In genomic region chr4:126782512-126782911, GRCm38 (mm10) we compare ENCODE assay signal across 26 mouse cellular contexts. TPM values are rescaled to one million over a fixed set of nuclear protein-coding genes. Genes with fewer than 3 reads are reported as not detected.
DNase-seq lines count a peak whose midpoint lies in the region; ATAC-seq and TF ChIP-seq lines count a peak whose summit lies in the region.
"Had no signal": no experiment of that assay in that cellular context is flagged by ENCODE, and none has a peak within 500 bp of the region (broad histone marks: within the 10 kb centered on the region; RNA-seq: fewer than 3 reads in every experiment).

No protein-coding gene starts in this region.

- H3K4me1 ChIP-seq in embryonic fibroblast, embryonic 13.5 days (ENCODE audit: control insufficient read depth, insufficient read depth, low read length): no peaks in the 10 kb centered on the region
- peaks cover 41% of the 10 kb centered on the region for H3K4me1 ChIP-seq in forebrain, embryonic 14.5 days (ENCODE audit: control insufficient read depth, insufficient read depth, low read length)
- H3K4me1 ChIP-seq in olfactory bulb, adult 2 months (ENCODE audit: control insufficient read depth, insufficient read depth, low read length): peaks cover 24% of the 10 kb centered on the region
- peaks cover 23% of the 10 kb centered on the region for H3K4me1 ChIP-seq in hindbrain, embryonic 16.5 days (ENCODE audit: control insufficient read depth, insufficient read depth, low read depth, low read length)

- no peaks in the 10 kb centered on the region for H3K9me3 ChIP-seq in forebrain, embryonic 14.5 days (replicated peaks; ENCODE audit: control insufficient read depth, low read length)
- H3K9me3 ChIP-seq in hindbrain, embryonic 16.5 days (ENCODE audit: control insufficient read depth, low read length): no peaks in the 10 kb centered on the region
- H3K9me3 ChIP-seq: embryonic facial prominence, embryonic 12.5 days; hindbrain, embryonic 13.5 days; midbrain, embryonic 12.5 days; neural tube, embryonic 12.5 days had no signal

- no peak for TF ChIP-seq POLR2A in embryonic fibroblast, embryonic 13.5 days (IDR thresholded peaks at IDR 0.05; ENCODE audit: low read depth, low read length)
- TF ChIP-seq POLR2A in olfactory bulb, adult 2 months (IDR thresholded peaks at IDR 0.05; ENCODE audit: insufficient read depth, low read depth, low read length): no peak

- no peaks in the 10 kb centered on the region for H3K27me3 ChIP-seq in forebrain, embryonic 14.5 days (replicated peaks; ENCODE audit: control insufficient read depth, insufficient read depth, low read length)
- H3K27me3 ChIP-seq in hindbrain, embryonic 16.5 days (replicated peaks; ENCODE audit: control insufficient read depth, insufficient read depth, low read length): no peaks in the 10 kb centered on the region
- H3K27me3 ChIP-seq: embryonic facial prominence, embryonic 12.5 days; hindbrain, embryonic 13.5 days; midbrain, embryonic 12.5 days; neural tube, embryonic 12.5 days had no signal

- peak; percentile 31 to 52 for DNase-seq in left cerebral cortex, postnatal 10 days (ENCODE audit: extremely low spot score in 1 of 2, low spot score in 2 of 2)
- DNase-seq in left cerebral cortex, adult 11 months (ENCODE audit: low spot score): no peak
- no peak for DNase-seq in forebrain, embryonic 14.5 days (ENCODE audit: low spot score)
- DNase-seq in urinary bladder, postnatal 14 days (ENCODE audit: low spot score): no peak
- DNase-seq: heart, postnatal 14 days; liver, postnatal 0 days; lung, postnatal 10 days; thymus, postnatal 14 days had no signal

- H3K9ac ChIP-seq in forebrain, embryonic 14.5 days (ENCODE audit: low read length): no peak overlapping the region
- no peak overlapping the region for H3K9ac ChIP-seq in hindbrain, embryonic 16.5 days (ENCODE audit: low read depth, low read length)
- H3K9ac ChIP-seq: embryonic facial prominence, embryonic 12.5 days; hindbrain, embryonic 13.5 days; liver, postnatal 0 days; midbrain, embryonic 12.5 days; neural tube, embryonic 12.5 days had no signal

- H3K36me3 ChIP-seq in forebrain, embryonic 14.5 days (ENCODE audit: control insufficient read depth, insufficient read depth, low read length): no peaks in the 10 kb centered on the region
- no peaks in the 10 kb centered on the region for H3K36me3 ChIP-seq in hindbrain, embryonic 16.5 days (ENCODE audit: control insufficient read depth, insufficient read depth, low read length)
- H3K36me3 ChIP-seq: embryonic facial prominence, embryonic 12.5 days; hindbrain, embryonic 13.5 days; midbrain, embryonic 12.5 days; neural tube, embryonic 12.5 days had no signal

- no peak overlapping the region for H3K4me3 ChIP-seq in embryonic fibroblast, embryonic 13.5 days (ENCODE audit: insufficient read depth, low read length)
- H3K4me3 ChIP-seq in forebrain, embryonic 14.5 days (ENCODE audit: low read depth, low read length): no peak overlapping the region
- no peak overlapping the region for H3K4me3 ChIP-seq in olfactory bulb, adult 2 months (ENCODE audit: insufficient read depth, low read depth, low read length)
- H3K4me3 ChIP-seq in hindbrain, embryonic 16.5 days (ENCODE audit: low read length): no peak overlapping the region
- H3K4me3 ChIP-seq: embryonic facial prominence, embryonic 12.5 days; hindbrain, embryonic 13.5 days; midbrain, embryonic 12.5 days; neural tube, embryonic 12.5 days had no signal

- WGBS in forebrain, embryonic 14.5 days: 67% methylated on average over 8 of the region's 8 CpGs
- 69% methylated on average over 8 of the region's 8 CpGs for WGBS in olfactory bulb, adult 2 months
- WGBS in hindbrain, embryonic 16.5 days: 87% methylated on average over 8 of the region's 8 CpGs

- H3K27ac ChIP-seq in embryonic fibroblast, embryonic 13.5 days (ENCODE audit: insufficient read depth, low read length): peak overlapping the region; percentile 5; the same call in 1 of the 2 replicates
- H3K27ac ChIP-seq in forebrain, embryonic 14.5 days (ENCODE audit: low read depth, low read length): 0 out of 2 replicates have a peak overlapping the region, but pooled peaks have one; percentile 44
- peak overlapping the region; percentile 60; the same call in 1 of the 2 replicates for H3K27ac ChIP-seq in olfactory bulb, adult 2 months (ENCODE audit: insufficient read depth, low read depth, low read length)
- H3K27ac ChIP-seq in hindbrain, embryonic 16.5 days (ENCODE audit: low read depth, low read length): no peak overlapping the region
- H3K27ac ChIP-seq: embryonic facial prominence, embryonic 12.5 days; hindbrain, embryonic 13.5 days; kidney, postnatal 0 days; midbrain, embryonic 12.5 days; neural tube, embryonic 12.5 days had no signal

- no peak for TF ChIP-seq CTCF in embryonic fibroblast, embryonic 13.5 days (IDR thresholded peaks at IDR 0.05; ENCODE audit: borderline replicate concordance, insufficient read depth, low read length)
- no peak for TF ChIP-seq CTCF in olfactory bulb, adult 2 months (IDR thresholded peaks at IDR 0.05; ENCODE audit: insufficient read depth, low read depth, low read length)

- intact Hi-C loops in left cerebral cortex, postnatal 10 days (cut with DNase I): no loop called here

- no peak for ATAC-seq in forebrain, embryonic 14.5 days
- no peak for ATAC-seq in hindbrain, embryonic 16.5 days
- ATAC-seq: intestine, embryonic 16.5 days; liver, postnatal 0 days had no signal

- H3K4me2 ChIP-seq in forebrain, embryonic 14.5 days (ENCODE audit: low read length): no peak overlapping the region
- H3K4me2 ChIP-seq in hindbrain, embryonic 16.5 days (ENCODE audit: low read length): no peak overlapping the region
- H3K4me2 ChIP-seq: embryonic facial prominence, embryonic 12.5 days; heart, embryonic 11.5 days; hindbrain, embryonic 13.5 days; midbrain, embryonic 12.5 days; neural tube, embryonic 12.5 days had no signal

RNA-seq across cellular contexts. Expression of gene AU040320, which starts 29.2 kb away (rescaled TPM):
- total RNA-seq in left cerebral cortex, postnatal 10 days (2021): 10 to 100 TPM; 54.6 to 57.3 TPM
- 21.6 and 30.6 TPM in 2 replicates for polyA plus RNA-seq in embryonic fibroblast, embryonic 13.5 days (2011; ENCODE audit: insufficient read length, low read depth, missing spikeins)
- polyA plus RNA-seq in forebrain, embryonic 14.5 days (2014; fragmentation: Nextera tagmentation; extraction: Ambion mirVana): 28.2 and 35.4 TPM in 2 replicates
- polyA plus RNA-seq in olfactory bulb, adult 2 months (2012; ENCODE audit: insufficient read depth, insufficient read length, low replicate concordance, missing spikeins): not detected in 2 replicates
- polyA plus RNA-seq in hindbrain, embryonic 16.5 days (2015; fragmentation: Nextera tagmentation; extraction: Ambion mirVana): 35.0 and 39.4 TPM in 2 replicates

RNA-seq across cellular contexts. Expression of gene Ncdn, which starts 29.3 kb away (rescaled TPM):
- total RNA-seq in left cerebral cortex, postnatal 10 days (2021): 100 to 1,000 TPM; 694 to 719 TPM
- polyA plus RNA-seq in embryonic fibroblast, embryonic 13.5 days (2011; ENCODE audit: insufficient read length, low read depth, missing spikeins): 16.7 and 18.3 TPM in 2 replicates
- polyA plus RNA-seq in forebrain, embryonic 14.5 days (2014; fragmentation: Nextera tagmentation; extraction: Ambion mirVana): 47.8 and 79.3 TPM in 2 replicates
- polyA plus RNA-seq in olfactory bulb, adult 2 months (2012; ENCODE audit: insufficient read depth, insufficient read length, low replicate concordance, missing spikeins): 194 and 284 TPM in 2 replicates
- polyA plus RNA-seq in hindbrain, embryonic 16.5 days (2015; fragmentation: Nextera tagmentation; extraction: Ambion mirVana): 159 and 170 TPM in 2 replicates

RNA-seq across cellular contexts. Expression of gene Tfap2e, which starts 46.5 kb away (rescaled TPM):
- not detected for total RNA-seq in left cerebral cortex, postnatal 10 days (2021)
- polyA plus RNA-seq in embryonic fibroblast, embryonic 13.5 days (2011; ENCODE audit: insufficient read length, low read depth, missing spikeins): not detected in 2 replicates
- polyA plus RNA-seq in forebrain, embryonic 14.5 days (2014; fragmentation: Nextera tagmentation; extraction: Ambion mirVana): 0.69 and 1.0 TPM in 2 replicates
- polyA plus RNA-seq in olfactory bulb, adult 2 months (2012; ENCODE audit: insufficient read depth, insufficient read length, low replicate concordance, missing spikeins): not detected in 2 replicates
- polyA plus RNA-seq in hindbrain, embryonic 16.5 days (2015; fragmentation: Nextera tagmentation; extraction: Ambion mirVana): 0.12 and 0.14 TPM in 2 replicates
- total RNA-seq: adrenal gland, adult 18-20 months; gastrocnemius, adult 18-20 months; heart, postnatal 14 days; layer of hippocampus, postnatal 36 days; liver, adult 2 months; megakaryocyte progenitor cell, adult 5-6 weeks had no signal
- polyA plus RNA-seq: cortical plate, adult 2 months; embryonic facial prominence, embryonic 12.5 days; gonadal fat pad, adult 2 months; heart, embryonic 11.5 days; intestine, embryonic 16.5 days; kidney, postnatal 0 days; liver, adult 2 months; liver, postnatal 0 days; small intestine, adult 2 months had no signal

Comparison
In these comparisons a context has a peak if more than half of its experiments do, and no peak if none do; other contexts are left out.
1. DNase-seq: peak in left cerebral cortex, postnatal 10 days (2 of 2); none in left cerebral cortex, adult 11 months (single experiment), forebrain, embryonic 14.5 days (single experiment) and urinary bladder, postnatal 14 days (single experiment).